Mouse (Mus musculus) c-Kit-positive CD71-positive TER-119-negative erythroid progenitor cells, embryonic 14.5 days (primary cell): ENCODE data around the gene Ms4a3.

Experiments used
- DNase-seq: peaks from one replicate; pipeline ENCODE4 v3.0.0-alpha.2; 2013; ENCODE audit warnings: low read depth

Gene Ms4a3

GRCm38 (mm10) chr19:11589205-11589604 lies 51.4 kb downstream of the Ms4a3 start:
- no peak for DNase-seq
